Mouse (Mus musculus): ENCODE measurements around the gene Tmem54. TPM values are rescaled to one million over a fixed set of nuclear protein-coding genes. Genes with fewer than 3 reads are reported as not detected.
A peak's percentile ranks its signal among the peaks of the same experiment; 100 is the strongest.

Gene Tmem54
- polyA plus RNA-seq, 1 experiment from 2014 or later, result 10.6 TPM

GRCm38 (mm10) chr4:129134799-129135585 is 29.6 kb downstream of the Tmem54 start:
- Histone ChIP-seq H3K36me3 (no peaks in the 10 kb centered on the region), H3K27me3 (peaks cover 40% of the 10 kb centered on the region), H3K4me2 (peak overlapping the region; percentile 46), H3K9me3 (no peaks in the 10 kb centered on the region), H3K9ac (peak overlapping the region; percentile 40; the same call in 1 of the 2 replicates), H3K4me3 (no peak overlapping the region), H3K27ac (no peak overlapping the region), H3K4me1 (peaks cover 35% of the 10 kb centered on the region)
- 9% methylated on average over 15 of the region's 15 CpGs for WGBS
- ATAC-seq (ENCODE audit: insufficient number of reproducible peaks, insufficient read depth, low FRiP score, low TSS enrichment, low read depth), result no peak

GRCm38 (mm10) chr4:129135637-129136036 is 30.3 kb downstream of the Tmem54 start:
- Histone ChIP-seq H3K36me3 (no peaks in the 10 kb centered on the region), H3K4me1 (peaks cover 32% of the 10 kb centered on the region), H3K9me3 (no peaks in the 10 kb centered on the region), H3K9ac (no peak overlapping the region), H3K27ac (no peak overlapping the region), H3K4me3 (no peak overlapping the region), H3K27me3 (peaks cover 40% of the 10 kb centered on the region), H3K4me2 (no peak overlapping the region)
- WGBS, result 50% methylated on average over 2 of the region's 2 CpGs
- ATAC-seq (ENCODE audit: insufficient number of reproducible peaks, insufficient read depth, low FRiP score, low TSS enrichment, low read depth), result no peak

GRCm38 (mm10) chr4:129136189-129136578 is 30.8 kb downstream of the Tmem54 start:
- Histone ChIP-seq H3K4me1 (peaks cover 31% of the 10 kb centered on the region), H3K9ac (peak overlapping the region; percentile 77), H3K36me3 (no peaks in the 10 kb centered on the region), H3K27ac (no peak overlapping the region), H3K4me3 (peak overlapping the region; percentile 61), H3K27me3 (peaks cover 40% of the 10 kb centered on the region), H3K9me3 (no peaks in the 10 kb centered on the region), H3K4me2 (peak overlapping the region; percentile 96)
- 31% methylated on average over 9 of the region's 9 CpGs for WGBS
- no peak for ATAC-seq (ENCODE audit: insufficient number of reproducible peaks, insufficient read depth, low FRiP score, low TSS enrichment, low read depth)

- H3K9me3 ChIP-seq, result no peaks in the 10 kb centered on the region
- 2% methylated on average over 12 of the region's 80 CpGs for WGBS
- peak within 1 kb of the TSS; percentile 96 for H3K4me2 ChIP-seq
- H3K4me3 ChIP-seq, result peak within 1 kb of the TSS; percentile 61
- H3K27ac ChIP-seq, result no peak within 1 kb of the TSS
- no peak for ATAC-seq (ENCODE audit: insufficient number of reproducible peaks, insufficient read depth, low FRiP score, low TSS enrichment, low read depth)
- H3K27me3 ChIP-seq, result peaks cover 40% of the 10 kb centered on the region
- no peaks in the 10 kb centered on the region for H3K36me3 ChIP-seq
- peaks cover 35% of the 10 kb centered on the region for H3K4me1 ChIP-seq
- peak within 1 kb of the TSS; percentile 77 for H3K9ac ChIP-seq
Measured at GRCm38 (mm10) chr4:129136579-129137391, 31.4 kb downstream of the Tmem54 start, which contains the start of gene Fndc5. Gene Fndc5, plus strand, starts transcription at chr4:129136999.

GRCm38 (mm10) chr4:129137392-129138321 is 32.3 kb downstream of the Tmem54 start:
- 39% methylated on average over 14 of the region's 14 CpGs for WGBS
- H3K36me3 ChIP-seq, result no peaks in the 10 kb centered on the region
- ATAC-seq (ENCODE audit: insufficient number of reproducible peaks, insufficient read depth, low FRiP score, low TSS enrichment, low read depth), result no peak
- H3K9me3 ChIP-seq, result no peaks in the 10 kb centered on the region
- peak overlapping the region; percentile 61 for H3K4me3 ChIP-seq
- peaks cover 39% of the 10 kb centered on the region for H3K4me1 ChIP-seq
- H3K9ac ChIP-seq, result peak overlapping the region; percentile 77; the same call in 1 of the 2 replicates
- H3K4me2 ChIP-seq, result peak overlapping the region; percentile 96
- no peak overlapping the region for H3K27ac ChIP-seq
- H3K27me3 ChIP-seq, result peaks cover 40% of the 10 kb centered on the region

- H3K27ac ChIP-seq, result no peak overlapping the region
- no peaks in the 10 kb centered on the region for H3K9me3 ChIP-seq
- H3K4me2 ChIP-seq, result no peak overlapping the region
- no peak overlapping the region for H3K4me3 ChIP-seq
- no peak for ATAC-seq (ENCODE audit: insufficient number of reproducible peaks, insufficient read depth, low FRiP score, low TSS enrichment, low read depth)
- H3K27me3 ChIP-seq, result peaks cover 40% of the 10 kb centered on the region
- no peak overlapping the region for H3K9ac ChIP-seq
- WGBS, result 93% methylated on average over 5 of the region's 5 CpGs
- H3K4me1 ChIP-seq, result peaks cover 49% of the 10 kb centered on the region
- H3K36me3 ChIP-seq, result no peaks in the 10 kb centered on the region
Measured at GRCm38 (mm10) chr4:129139642-129140041, 34.3 kb downstream of the Tmem54 start.

- Histone ChIP-seq H3K4me3 (no peak overlapping the region), H3K4me1 (peaks cover 53% of the 10 kb centered on the region), H3K9ac (no peak overlapping the region), H3K4me2 (no peak overlapping the region), H3K27me3 (peaks cover 33% of the 10 kb centered on the region), H3K36me3 (no peaks in the 10 kb centered on the region), H3K27ac (peak overlapping the region; percentile 39), H3K9me3 (no peaks in the 10 kb centered on the region)
- WGBS, result 78% methylated on average over 4 of the region's 4 CpGs
- ATAC-seq (ENCODE audit: insufficient number of reproducible peaks, insufficient read depth, low FRiP score, low TSS enrichment, low read depth), result no peak
Measured at GRCm38 (mm10) chr4:129140808-129141207, 35.5 kb downstream of the Tmem54 start.

- Histone ChIP-seq H3K9ac (no peak overlapping the region), H3K9me3 (no peaks in the 10 kb centered on the region), H3K27ac (peak overlapping the region; percentile 39; the same call in 1 of the 2 replicates), H3K4me2 (no peak overlapping the region), H3K4me1 (peaks cover 50% of the 10 kb centered on the region), H3K27me3 (peaks cover 23% of the 10 kb centered on the region), H3K36me3 (no peaks in the 10 kb centered on the region), H3K4me3 (no peak overlapping the region)
- WGBS, result 69% methylated on average over 17 of the region's 17 CpGs
- ATAC-seq (ENCODE audit: insufficient number of reproducible peaks, insufficient read depth, low FRiP score, low TSS enrichment, low read depth), result 0 out of 2 replicates have a peak, but pooled peaks have one; percentile 15
Measured at GRCm38 (mm10) chr4:129141560-129142438, 36.5 kb downstream of the Tmem54 start.

GRCm38 (mm10) chr4:129142439-129143045 is 37.2 kb downstream of the Tmem54 start:
- no peak overlapping the region for H3K27ac ChIP-seq
- H3K27me3 ChIP-seq, result peaks cover 16% of the 10 kb centered on the region
- no peak overlapping the region for H3K4me2 ChIP-seq
- peaks cover 1% of the 10 kb centered on the region; the same call in 1 of the 2 replicates for H3K36me3 ChIP-seq
- no peak overlapping the region for H3K9ac ChIP-seq
- peaks cover 43% of the 10 kb centered on the region for H3K4me1 ChIP-seq
- no peaks in the 10 kb centered on the region for H3K9me3 ChIP-seq
- WGBS, result 87% methylated on average over 11 of the region's 11 CpGs
- H3K4me3 ChIP-seq, result no peak overlapping the region
- no peak for ATAC-seq (ENCODE audit: insufficient number of reproducible peaks, insufficient read depth, low FRiP score, low TSS enrichment, low read depth)

GRCm38 (mm10) chr4:129143509-129143908 is 38.2 kb downstream of the Tmem54 start:
- no peak for ATAC-seq (ENCODE audit: insufficient number of reproducible peaks, insufficient read depth, low FRiP score, low TSS enrichment, low read depth)

More at GRCm38 (mm10) chr4:129143509-129143908, 38.2 kb downstream of the Tmem54 start:
- WGBS, result 82% methylated on average over 5 of the region's 5 CpGs
- Histone ChIP-seq H3K4me2 (no peak overlapping the region), H3K36me3 (peaks cover 5% of the 10 kb centered on the region), H3K4me1 (peaks cover 41% of the 10 kb centered on the region), H3K9me3 (no peaks in the 10 kb centered on the region), H3K27me3 (peaks cover 6% of the 10 kb centered on the region), H3K27ac (no peak overlapping the region), H3K9ac (no peak overlapping the region), H3K4me3 (no peak overlapping the region)
